In genomic region chr6:67087393-67087792, GRCm38 (mm10) we compare ENCODE assay signal across 14 mouse cellular contexts. TPM values are rescaled to one million over a fixed set of nuclear protein-coding genes. Genes with fewer than 3 reads are reported as not detected.
A peak's percentile ranks its signal among the peaks of the same experiment; 100 is the strongest.
DNase-seq lines count a peak whose midpoint lies in the region; ATAC-seq and TF ChIP-seq lines count a peak whose summit lies in the region.
"Had no signal": no experiment of that assay in that cellular context is flagged by ENCODE, and none has a peak within 500 bp of the region (broad histone marks: within the 10 kb centered on the region; RNA-seq: fewer than 3 reads in every experiment).

No protein-coding gene starts in this region.

- no peak; the same call in 1 of the 2 replicates for ATAC-seq in hindbrain, embryonic 11.5 days (ENCODE audit: low FRiP score)
- no peak for ATAC-seq in hindbrain, postnatal 0 days
- ATAC-seq in liver, embryonic 12.5 days, result 0 out of 2 replicates have a peak, but pooled peaks have one; percentile 10
- peak; percentile 76; the same call in 1 of the 2 replicates for ATAC-seq in stomach, postnatal 0 days (ENCODE audit: low FRiP score, low TSS enrichment)
- ATAC-seq in lung, postnatal 0 days, result no peak
- ATAC-seq: forebrain, embryonic 15.5 days had no signal

- peak; percentile 15 for DNase-seq in hindbrain, embryonic 11.5 days (ENCODE audit: low spot score)
- no peak for DNase-seq in hindbrain, postnatal 0 days (ENCODE audit: low spot score)
- peak; percentile 52 for DNase-seq in Muller cell, postnatal 12 days (ENCODE audit: inconsistent ontology term)
- peak; percentile 30 for DNase-seq in stomach, postnatal 0 days (ENCODE audit: low spot score)
- no peak for DNase-seq in thymus, postnatal 0 days (ENCODE audit: low spot score)
- DNase-seq in lung, postnatal 0 days (ENCODE audit: low spot score), result no peak
- DNase-seq: gastrocnemius, adult 2 months; kidney, adult 9 months; lung, postnatal 36 days had no signal

- no peaks in the 10 kb centered on the region for H3K36me3 ChIP-seq in hindbrain, embryonic 11.5 days (ENCODE audit: control insufficient read depth, insufficient read depth, low read length)
- no peaks in the 10 kb centered on the region for H3K36me3 ChIP-seq in hindbrain, postnatal 0 days (ENCODE audit: insufficient read depth, low read length)
- no peaks in the 10 kb centered on the region for H3K36me3 ChIP-seq in liver, embryonic 12.5 days
- no peaks in the 10 kb centered on the region for H3K36me3 ChIP-seq in stomach, postnatal 0 days (ENCODE audit: control insufficient read depth, insufficient read depth, low read length)
- H3K36me3 ChIP-seq in lung, postnatal 0 days (ENCODE audit: insufficient read depth, low read length), result no peaks in the 10 kb centered on the region
- H3K36me3 ChIP-seq: forebrain, embryonic 15.5 days; heart, embryonic 10.5 days; limb, embryonic 12.5 days had no signal

- no peak overlapping the region for H3K9ac ChIP-seq in hindbrain, embryonic 11.5 days (ENCODE audit: low read depth, low read length)
- H3K9ac ChIP-seq in hindbrain, postnatal 0 days (replicated peaks; ENCODE audit: low read length), result no peak overlapping the region
- no peak overlapping the region for H3K9ac ChIP-seq in liver, embryonic 12.5 days
- no peak overlapping the region for H3K9ac ChIP-seq in stomach, postnatal 0 days (ENCODE audit: low read length)
- no peak overlapping the region for H3K9ac ChIP-seq in lung, postnatal 0 days (replicated peaks; ENCODE audit: low read depth)
- H3K9ac ChIP-seq: forebrain, embryonic 15.5 days; limb, embryonic 12.5 days had no signal

- no peaks in the 10 kb centered on the region for H3K9me3 ChIP-seq in hindbrain, embryonic 11.5 days (ENCODE audit: control insufficient read depth, low read length)
- H3K9me3 ChIP-seq in hindbrain, postnatal 0 days (ENCODE audit: low read length), result no peaks in the 10 kb centered on the region
- no peaks in the 10 kb centered on the region for H3K9me3 ChIP-seq in liver, embryonic 12.5 days (replicated peaks)
- H3K9me3 ChIP-seq in stomach, postnatal 0 days (ENCODE audit: control insufficient read depth, low read length), result no peaks in the 10 kb centered on the region
- no peaks in the 10 kb centered on the region for H3K9me3 ChIP-seq in lung, postnatal 0 days (ENCODE audit: low read length)
- H3K9me3 ChIP-seq: forebrain, embryonic 15.5 days; heart, embryonic 10.5 days; limb, embryonic 12.5 days had no signal

- H3K27ac ChIP-seq in hindbrain, embryonic 11.5 days (ENCODE audit: low read depth, low read length), result no peak overlapping the region
- no peak overlapping the region for H3K27ac ChIP-seq in hindbrain, postnatal 0 days
- peak overlapping the region; percentile 43 for H3K27ac ChIP-seq in liver, embryonic 12.5 days
- no peak overlapping the region for H3K27ac ChIP-seq in stomach, postnatal 0 days (replicated peaks)
- no peak overlapping the region for H3K27ac ChIP-seq in lung, postnatal 0 days (ENCODE audit: low read length)
- H3K27ac ChIP-seq: forebrain, embryonic 15.5 days; gastrocnemius, adult 2 months; heart, embryonic 10.5 days; limb, embryonic 12.5 days had no signal

- no peaks in the 10 kb centered on the region for H3K27me3 ChIP-seq in hindbrain, embryonic 11.5 days (ENCODE audit: control insufficient read depth, insufficient read depth, low read length)
- H3K27me3 ChIP-seq in hindbrain, postnatal 0 days (ENCODE audit: insufficient read depth, low read length), result no peaks in the 10 kb centered on the region
- H3K27me3 ChIP-seq in liver, embryonic 12.5 days (replicated peaks), result 0 out of 2 replicates have a peak, but pooled peaks cover 6% of the 10 kb centered on the region
- H3K27me3 ChIP-seq in stomach, postnatal 0 days (ENCODE audit: control insufficient read depth, insufficient read depth, low read length), result no peaks in the 10 kb centered on the region
- H3K27me3 ChIP-seq in lung, postnatal 0 days (replicated peaks; ENCODE audit: insufficient read depth, low read length), result no peaks in the 10 kb centered on the region
- H3K27me3 ChIP-seq: CH12.LX; forebrain, embryonic 15.5 days; limb, embryonic 12.5 days had no signal

- no peak overlapping the region for H3K4me3 ChIP-seq in hindbrain, embryonic 11.5 days (ENCODE audit: low read depth, low read length)
- H3K4me3 ChIP-seq in hindbrain, postnatal 0 days (ENCODE audit: low read length), result no peak overlapping the region
- no peak overlapping the region for H3K4me3 ChIP-seq in liver, embryonic 12.5 days
- no peak overlapping the region for H3K4me3 ChIP-seq in stomach, postnatal 0 days (ENCODE audit: low read depth, low read length)
- H3K4me3 ChIP-seq in lung, postnatal 0 days (ENCODE audit: low read depth, low read length), result no peak overlapping the region
- H3K4me3 ChIP-seq: forebrain, embryonic 15.5 days; gastrocnemius, adult 2 months; heart, embryonic 10.5 days; limb, embryonic 12.5 days had no signal

- H3K4me2 ChIP-seq in hindbrain, embryonic 11.5 days (replicated peaks; ENCODE audit: low read depth, low read length), result no peak overlapping the region
- H3K4me2 ChIP-seq in hindbrain, postnatal 0 days (ENCODE audit: low read depth, low read length), result no peak overlapping the region
- H3K4me2 ChIP-seq in liver, embryonic 12.5 days, result no peak overlapping the region
- no peak overlapping the region for H3K4me2 ChIP-seq in stomach, postnatal 0 days (replicated peaks; ENCODE audit: low read depth)
- H3K4me2 ChIP-seq in lung, postnatal 0 days (replicated peaks; ENCODE audit: low read depth, low read length), result no peak overlapping the region
- H3K4me2 ChIP-seq: forebrain, embryonic 15.5 days; limb, embryonic 12.5 days had no signal

- no peak for TF ChIP-seq CTCF in hindbrain, postnatal 0 days (IDR thresholded peaks at IDR 0.05; ENCODE audit: low read depth)
- no peak for TF ChIP-seq CTCF in stomach, postnatal 0 days (IDR thresholded peaks at IDR 0.05; ENCODE audit: low read depth)
- no peak for TF ChIP-seq CTCF in lung, postnatal 0 days (IDR thresholded peaks at IDR 0.05)

- 50% methylated on average over 3 of the region's 3 CpGs for WGBS in hindbrain, embryonic 11.5 days
- WGBS in hindbrain, postnatal 0 days, result 66% methylated on average over 3 of the region's 3 CpGs
- 13% methylated on average over 3 of the region's 3 CpGs for WGBS in liver, embryonic 12.5 days (ENCODE audit: insufficient replicate concordance)
- 34% methylated on average over 3 of the region's 3 CpGs for WGBS in stomach, postnatal 0 days
- 23% methylated on average over 3 of the region's 3 CpGs for WGBS in lung, postnatal 0 days

- no peaks in the 10 kb centered on the region for H3K4me1 ChIP-seq in hindbrain, embryonic 11.5 days (replicated peaks; ENCODE audit: control insufficient read depth, insufficient read depth, low read length)
- H3K4me1 ChIP-seq in hindbrain, postnatal 0 days (ENCODE audit: insufficient read depth, low read length), result no peaks in the 10 kb centered on the region
- peaks cover 41% of the 10 kb centered on the region for H3K4me1 ChIP-seq in liver, embryonic 12.5 days
- H3K4me1 ChIP-seq in stomach, postnatal 0 days (replicated peaks; ENCODE audit: control insufficient read depth, insufficient read depth), result no peaks in the 10 kb centered on the region
- H3K4me1 ChIP-seq in lung, postnatal 0 days (ENCODE audit: insufficient read depth, low read depth, low read length), result no peaks in the 10 kb centered on the region
- H3K4me1 ChIP-seq: forebrain, embryonic 15.5 days had no signal

- no peak for TF ChIP-seq EP300 in stomach, postnatal 0 days (optimal IDR thresholded peaks at IDR 0.05)
- TF ChIP-seq EP300 in lung, postnatal 0 days (IDR thresholded peaks at IDR 0.05), result no peak

RNA-seq across cellular contexts. Expression of gene Gadd45a, which starts 50.1 kb away (rescaled TPM):
- polyA plus RNA-seq in hindbrain, embryonic 11.5 days (2014; fragmentation: Nextera tagmentation; extraction: Ambion mirVana), result 17.7 and 19.8 TPM in 2 replicates
- 7.9 and 14.9 TPM in 2 replicates for total RNA-seq in hindbrain, postnatal 0 days (2014; rRNA removed)
- polyA plus RNA-seq in hindbrain, postnatal 0 days (2015; fragmentation: Nextera tagmentation; extraction: Ambion mirVana), result 16.2 and 16.9 TPM in 2 replicates
- 88.3 and 96.9 TPM in 2 replicates for polyA plus RNA-seq in liver, embryonic 12.5 days (2016; fragmentation: Nextera tagmentation; extraction: Ambion mirVana)
- 23.0 and 26.2 TPM in 2 replicates for polyA plus RNA-seq in stomach, postnatal 0 days (2015; fragmentation: Nextera tagmentation; extraction: Ambion mirVana)
- polyA plus RNA-seq in thymus, postnatal 0 days (2015; fragmentation: Nextera tagmentation; extraction: Ambion mirVana), result 32.5 and 35.3 TPM in 2 replicates
- 34.7 and 35.7 TPM in 2 replicates for polyA plus RNA-seq in lung, postnatal 0 days (2015; fragmentation: Nextera tagmentation; extraction: Ambion mirVana)

Comparison
In these comparisons a context has a peak if more than half of its experiments do, and no peak if none do; other contexts are left out.
1. DNase-seq: peak in hindbrain, embryonic 11.5 days (single experiment), Muller cell, postnatal 12 days (single experiment) and stomach, postnatal 0 days (single experiment); none in hindbrain, postnatal 0 days (single experiment), thymus, postnatal 0 days (single experiment) and lung, postnatal 0 days (single experiment).
2. ATAC-seq: peak in liver, embryonic 12.5 days (single experiment) and stomach, postnatal 0 days (single experiment); none in hindbrain, embryonic 11.5 days (single experiment), hindbrain, postnatal 0 days (single experiment) and lung, postnatal 0 days (single experiment).